Mouse (Mus musculus): Measurements from ENCODE around the gene Card11.
A peak's percentile ranks its signal among the peaks of the same experiment; 100 is the strongest.

Card11 gene

GRCm38 (mm10) chr5:141000349-141000748, at the start of gene Card11:
TSS of gene Card11 (minus strand) at chr5:141000582.
- DNase-seq (ENCODE audit: low spot score): no peak

- DNase-seq (ENCODE audit: low spot score): no peak
These were observed 47.4 kb upstream of the Card11 start for GRCm38 (mm10) chr5:141047651-141048218.

- DNase-seq (ENCODE audit: low spot score): no peak
These were observed 44.6 kb upstream of the Card11 start for GRCm38 (mm10) chr5:141044976-141045375.

- no peak for DNase-seq (ENCODE audit: low spot score)
These were observed 43.5 kb upstream of the Card11 start for GRCm38 (mm10) chr5:141043654-141044447.

- DNase-seq (ENCODE audit: low spot score): no peak
These were observed 42.0 kb upstream of the Card11 start for GRCm38 (mm10) chr5:141042406-141042805.

- no peak for DNase-seq (ENCODE audit: low spot score)
These were observed 40.5 kb upstream of the Card11 start for GRCm38 (mm10) chr5:141040846-141041245.

- DNase-seq (ENCODE audit: low spot score): no peak
These were observed 38.0 kb upstream of the Card11 start for GRCm38 (mm10) chr5:141038342-141038741.

- DNase-seq (ENCODE audit: low spot score): no peak
These were observed 35.0 kb upstream of the Card11 start for GRCm38 (mm10) chr5:141035346-141035745.

GRCm38 (mm10) chr5:141034301-141034700, 33.9 kb upstream of the Card11 start:
- DNase-seq (ENCODE audit: low spot score): peak; percentile 25

- no peak for DNase-seq (ENCODE audit: low spot score)
These were observed 32.6 kb upstream of the Card11 start for GRCm38 (mm10) chr5:141033001-141033400.

- no peak for DNase-seq (ENCODE audit: low spot score)
These were observed 29.0 kb upstream of the Card11 start for GRCm38 (mm10) chr5:141029364-141029763.

GRCm38 (mm10) chr5:141025635-141026034, 25.3 kb upstream of the Card11 start:
- no peak for DNase-seq (ENCODE audit: low spot score)

- DNase-seq (ENCODE audit: low spot score): no peak
These were observed 24.1 kb upstream of the Card11 start for GRCm38 (mm10) chr5:141024435-141024834.

GRCm38 (mm10) chr5:141017927-141018700, 17.7 kb upstream of the Card11 start:
- DNase-seq (ENCODE audit: low spot score): no peak

GRCm38 (mm10) chr5:141016082-141016481, 15.7 kb upstream of the Card11 start:
- DNase-seq (ENCODE audit: low spot score): no peak

GRCm38 (mm10) chr5:141014216-141014615, 13.8 kb upstream of the Card11 start:
- no peak for DNase-seq (ENCODE audit: low spot score)

- DNase-seq (ENCODE audit: low spot score): no peak
These were observed 13.1 kb upstream of the Card11 start for GRCm38 (mm10) chr5:141013465-141013864.

GRCm38 (mm10) chr5:141005491-141005890, 5.1 kb upstream of the Card11 start:
- no peak for DNase-seq (ENCODE audit: low spot score)

GRCm38 (mm10) chr5:141004078-141004763, 3.8 kb upstream of the Card11 start:
- DNase-seq (ENCODE audit: low spot score): no peak

GRCm38 (mm10) chr5:140999178-140999672, 1.2 kb downstream of the Card11 start:
- DNase-seq (ENCODE audit: low spot score): no peak

GRCm38 (mm10) chr5:140997767-140998166, 2.6 kb downstream of the Card11 start:
- DNase-seq (ENCODE audit: low spot score): peak; percentile 20

Measured in testis, postnatal 14 days (tissue).